ENCODE assay signal across 14 mouse cellular contexts in genomic region chr11:21763201-21763600, GRCm38 (mm10).
DNase-seq lines count a peak whose midpoint lies in the region; ATAC-seq and TF ChIP-seq lines count a peak whose summit lies in the region.
"Had no signal": no experiment of that assay in that cellular context is flagged by ENCODE, and none has a peak within 500 bp of the region (broad histone marks: within the 10 kb centered on the region; RNA-seq: fewer than 3 reads in every experiment).

No protein-coding gene starts in this region.

- intact Hi-C loops in left cerebral cortex, postnatal 10 days (cut with DNase I), result no loop called here

- DNase-seq in forebrain, embryonic 10.5 days (ENCODE audit: extremely low spot score, low spot score), result no peak
- peak; percentile 59 for DNase-seq in cerebellum, adult 11 months
- peak; percentile 32 for DNase-seq in forebrain, postnatal 0 days
- peak; percentile 2 to 16 for DNase-seq in left cerebral cortex, postnatal 10 days (ENCODE audit: extremely low spot score in 1 of 2, low spot score in 2 of 2)
- no peak for DNase-seq in thymus, postnatal 4 days
- no peak for DNase-seq in lung, postnatal 25 days (ENCODE audit: low spot score)
- DNase-seq: heart, adult 11 months; kidney, postnatal 4 days; liver, embryonic 13.5 days; lung, postnatal 4 days had no signal

- H3K4me2 ChIP-seq in forebrain, embryonic 13.5 days, result no peak overlapping the region
- no peak overlapping the region for H3K4me2 ChIP-seq in forebrain, postnatal 0 days (ENCODE audit: low read depth)
- H3K4me2 ChIP-seq: intestine, embryonic 15.5 days; liver, embryonic 13.5 days had no signal

- no peaks in the 10 kb centered on the region for H3K4me1 ChIP-seq in forebrain, embryonic 13.5 days
- H3K4me1 ChIP-seq in forebrain, embryonic 10.5 days, result no peaks in the 10 kb centered on the region
- H3K4me1 ChIP-seq in forebrain, postnatal 0 days (ENCODE audit: insufficient read depth), result no peaks in the 10 kb centered on the region
- H3K4me1 ChIP-seq: intestine, embryonic 15.5 days; liver, embryonic 13.5 days had no signal

- TF ChIP-seq CTCF in forebrain, postnatal 0 days (IDR thresholded peaks at IDR 0.05; ENCODE audit: low read depth), result no peak

- 87% methylated on average over 4 of the region's 4 CpGs for WGBS in forebrain, embryonic 13.5 days
- 95% methylated on average over 4 of the region's 4 CpGs for WGBS in forebrain, embryonic 10.5 days
- 70% methylated on average over 4 of the region's 4 CpGs for WGBS in forebrain, postnatal 0 days

- no peaks in the 10 kb centered on the region for H3K36me3 ChIP-seq in forebrain, embryonic 13.5 days (ENCODE audit: poor library complexity, severe bottlenecking)
- no peaks in the 10 kb centered on the region for H3K36me3 ChIP-seq in forebrain, embryonic 10.5 days (replicated peaks)
- H3K36me3 ChIP-seq in forebrain, postnatal 0 days (ENCODE audit: insufficient read depth), result no peaks in the 10 kb centered on the region
- H3K36me3 ChIP-seq: intestine, embryonic 15.5 days; liver, embryonic 13.5 days had no signal

- H3K27me3 ChIP-seq in forebrain, embryonic 13.5 days, result no peaks in the 10 kb centered on the region
- H3K27me3 ChIP-seq in forebrain, embryonic 10.5 days (ENCODE audit: poor library complexity, severe bottlenecking), result no peaks in the 10 kb centered on the region
- H3K27me3 ChIP-seq in forebrain, postnatal 0 days (ENCODE audit: insufficient read depth, low read length), result no peaks in the 10 kb centered on the region
- H3K27me3 ChIP-seq: intestine, embryonic 15.5 days; liver, embryonic 13.5 days had no signal

- H3K9ac ChIP-seq in forebrain, embryonic 13.5 days, result no peak overlapping the region
- H3K9ac ChIP-seq in forebrain, postnatal 0 days, result no peak overlapping the region
- H3K9ac ChIP-seq: intestine, embryonic 15.5 days; liver, embryonic 13.5 days had no signal

- ATAC-seq in forebrain, embryonic 13.5 days, result peak; percentile 36; the same call in 1 of the 2 replicates
- ATAC-seq in forebrain, postnatal 0 days, result peak; percentile 69
- ATAC-seq in inflammation-experienced regulatory T-cells, adult 6 months, result no peak
- ATAC-seq: intestine, embryonic 15.5 days had no signal

- H3K4me3 ChIP-seq in forebrain, embryonic 13.5 days, result no peak overlapping the region
- H3K4me3 ChIP-seq in forebrain, embryonic 10.5 days, result no peak overlapping the region
- no peak overlapping the region for H3K4me3 ChIP-seq in forebrain, postnatal 0 days (ENCODE audit: low read depth, low read length)
- H3K4me3 ChIP-seq: erythroblast, embryonic 14.5 days; intestine, embryonic 15.5 days; liver, embryonic 13.5 days had no signal

- no peak overlapping the region for H3K27ac ChIP-seq in forebrain, embryonic 13.5 days
- H3K27ac ChIP-seq in forebrain, embryonic 10.5 days, result no peak overlapping the region
- no peak overlapping the region for H3K27ac ChIP-seq in forebrain, postnatal 0 days (ENCODE audit: low read depth, low read length)
- H3K27ac ChIP-seq: intestine, embryonic 15.5 days; liver, embryonic 13.5 days had no signal

- no peaks in the 10 kb centered on the region for H3K9me3 ChIP-seq in forebrain, embryonic 13.5 days (replicated peaks)
- H3K9me3 ChIP-seq in forebrain, embryonic 10.5 days, result no peaks in the 10 kb centered on the region
- H3K9me3 ChIP-seq in forebrain, postnatal 0 days (ENCODE audit: low read length), result no peaks in the 10 kb centered on the region
- H3K9me3 ChIP-seq: intestine, embryonic 15.5 days; liver, embryonic 13.5 days had no signal

Comparison
In these comparisons a context has a peak if more than half of its experiments do, and no peak if none do; other contexts are left out.
1. DNase-seq: peak in cerebellum, adult 11 months (single experiment), forebrain, postnatal 0 days (single experiment) and left cerebral cortex, postnatal 10 days (2 of 2); none in forebrain, embryonic 10.5 days (single experiment), thymus, postnatal 4 days (single experiment) and lung, postnatal 25 days (single experiment).